Mouse (Mus musculus): Measurements from ENCODE around the gene Slc5a2.

- TF ChIP-seq EP300 (IDR thresholded peaks at IDR 0.05) (no peak), CTCF (IDR thresholded peaks at IDR 0.05) (no peak)
These were observed 33.7 kb upstream of the Slc5a2 start for GRCm38 (mm10) chr7:128231741-128232140.
